Mouse (Mus musculus) monocyte, adult 2 months (primary cell): Measurements from ENCODE around the gene Slc35a5.
A peak's percentile ranks its signal among the peaks of the same experiment; 100 is the strongest.

Experiments
- DNase-seq, 2 experiments: peaks; one replicate each; pipeline ENCODE4 v3.0.0; 2022; ENCODE audit warnings: low spot score in 2 of 2, low read depth in 1 of 2

The Slc35a5 gene

GRCm38 (mm10) chr16:45118760-45119159 is 39.7 kb downstream of the Slc35a5 start:
- no peak for DNase-seq

GRCm38 (mm10) chr16:45117200-45117599 is 41.3 kb downstream of the Slc35a5 start:
- DNase-seq = no peak

GRCm38 (mm10) chr16:45110498-45110897 is 48.0 kb downstream of the Slc35a5 start:
- DNase-seq = no peak

GRCm38 (mm10) chr16:45108203-45108878 is 50.2 kb downstream of the Slc35a5 start:
- DNase-seq = no peak

- DNase-seq = no peak
Observed at GRCm38 (mm10) chr16:45104993-45105392, 53.5 kb downstream of the Slc35a5 start.

- no peak for DNase-seq
Observed at GRCm38 (mm10) chr16:45100892-45101291, 57.6 kb downstream of the Slc35a5 start.

GRCm38 (mm10) chr16:45098886-45099210 is 59.7 kb downstream of the Slc35a5 start:
- DNase-seq = no peak

GRCm38 (mm10) chr16:45098186-45098885 is 60.2 kb downstream of the Slc35a5 start:
- DNase-seq = no peak

GRCm38 (mm10) chr16:45097467-45097866 is 61.0 kb downstream of the Slc35a5 start:
- DNase-seq = no peak

- no peak for DNase-seq
Observed at GRCm38 (mm10) chr16:45095561-45096482, 62.7 kb downstream of the Slc35a5 start.

GRCm38 (mm10) chr16:45095030-45095429 is 63.5 kb downstream of the Slc35a5 start:
- DNase-seq = no peak

- no peak for DNase-seq
Observed at GRCm38 (mm10) chr16:45094136-45094756, 64.3 kb downstream of the Slc35a5 start.

- no peak for DNase-seq
Observed at GRCm38 (mm10) chr16:45093137-45093731, 65.3 kb downstream of the Slc35a5 start, which contains the start of gene Ccdc80. Gene Ccdc80 (plus strand): TSS chr16:45093402.

- peak; percentile 17 to 26 for DNase-seq
Observed at GRCm38 (mm10) chr16:45090005-45090404, 68.5 kb downstream of the Slc35a5 start.
